8 mouse cellular contexts compared by ENCODE assay signal in genomic region chr5:33822456-33822855, GRCm38 (mm10). TPM values are rescaled to one million over a fixed set of nuclear protein-coding genes. Genes with fewer than 3 reads are reported as not detected.
A peak's percentile ranks its signal among the peaks of the same experiment; 100 is the strongest.
DNase-seq lines count a peak whose midpoint lies in the region; ATAC-seq lines count a peak whose summit lies in the region.
"Had no signal": no experiment of that assay in that cellular context is flagged by ENCODE, and none has a peak within 500 bp of the region (broad histone marks: within the 10 kb centered on the region; RNA-seq: fewer than 3 reads in every experiment).

No protein-coding gene starts in this region.

- 27% methylated on average over 3 of the region's 3 CpGs for WGBS in hindbrain, embryonic 12.5 days

- no peak overlapping the region for H3K27ac ChIP-seq in hindbrain, embryonic 12.5 days

- peak overlapping the region; percentile 91 for H3K4me3 ChIP-seq in hindbrain, embryonic 12.5 days

- no peak for ATAC-seq in hindbrain, embryonic 12.5 days (ENCODE audit: low FRiP score)
- ATAC-seq in megakaryocyte, adult 5-6 weeks (ENCODE audit: poor library complexity, severe bottlenecking), result 0 out of 2 replicates have a peak, but pooled peaks have one; percentile 4

- no peaks in the 10 kb centered on the region for H3K27me3 ChIP-seq in hindbrain, embryonic 12.5 days

- no peaks in the 10 kb centered on the region for H3K36me3 ChIP-seq in hindbrain, embryonic 12.5 days

- peak overlapping the region; percentile 63 for H3K4me2 ChIP-seq in hindbrain, embryonic 12.5 days (replicated peaks)

- H3K9ac ChIP-seq in hindbrain, embryonic 12.5 days, result peak overlapping the region; percentile 96

- peaks cover 59% of the 10 kb centered on the region for H3K4me1 ChIP-seq in hindbrain, embryonic 12.5 days

- H3K9me3 ChIP-seq in hindbrain, embryonic 12.5 days (replicated peaks), result no peaks in the 10 kb centered on the region

- peak; percentile 4 to 10 for DNase-seq in B cell, adult 2 months
- DNase-seq in MEL-GATA-1-ER (ENCODE audit: extremely low read depth, low read depth), result peak; percentile 76
- no peak for DNase-seq in urinary bladder, adult 2 months (ENCODE audit: low spot score)
- DNase-seq in testis, postnatal 14 days (ENCODE audit: low spot score), result no peak
- DNase-seq in right cerebral cortex, adult 2 months (ENCODE audit: low spot score in 2 of 2), result no peak
- DNase-seq: gastrocnemius, postnatal 25 days had no signal

RNA-seq across cellular contexts. Expression of gene Nsd2, which starts 1.9 kb away (rescaled TPM):
- 98.9 and 104 TPM in 2 replicates for polyA plus RNA-seq in hindbrain, embryonic 12.5 days (2016; fragmentation: Nextera tagmentation; extraction: Ambion mirVana)
- 49.9 and 61.0 TPM in 2 replicates for total RNA-seq in megakaryocyte, adult 5-6 weeks (2015)
- total RNA-seq in megakaryocyte, adult 5-6 weeks (2017), result 88.7 and 89.6 TPM in 2 replicates
- 10.1 and 12.8 TPM in 2 replicates for polyA plus RNA-seq in urinary bladder, adult 2 months (2012; rRNA removed)

RNA-seq across cellular contexts. Expression of gene Letm1, which starts 39.8 kb away (rescaled TPM):
- 57.3 and 58.0 TPM in 2 replicates for polyA plus RNA-seq in hindbrain, embryonic 12.5 days (2016; fragmentation: Nextera tagmentation; extraction: Ambion mirVana)
- total RNA-seq in megakaryocyte, adult 5-6 weeks (2015), result 12.7 and 15.3 TPM in 2 replicates
- 17.0 and 19.8 TPM in 2 replicates for total RNA-seq in megakaryocyte, adult 5-6 weeks (2017)
- 29.1 and 30.2 TPM in 2 replicates for polyA plus RNA-seq in urinary bladder, adult 2 months (2012; rRNA removed)

Comparison
In these comparisons a context has a peak if more than half of its experiments do, and no peak if none do; other contexts are left out.
1. DNase-seq: peak in B cell, adult 2 months (2 of 2) and MEL-GATA-1-ER (single experiment); none in urinary bladder, adult 2 months (single experiment), testis, postnatal 14 days (single experiment) and right cerebral cortex, adult 2 months (0 of 2).